Mouse (Mus musculus) kidney, adult 8-10 months (tissue): ENCODE results near the gene Pxn.

Experiments used
- DNase-seq, 2 experiments: peaks; one replicate each; pipeline ENCODE4 v3.0.0; 2022

The Pxn gene

DNA sequence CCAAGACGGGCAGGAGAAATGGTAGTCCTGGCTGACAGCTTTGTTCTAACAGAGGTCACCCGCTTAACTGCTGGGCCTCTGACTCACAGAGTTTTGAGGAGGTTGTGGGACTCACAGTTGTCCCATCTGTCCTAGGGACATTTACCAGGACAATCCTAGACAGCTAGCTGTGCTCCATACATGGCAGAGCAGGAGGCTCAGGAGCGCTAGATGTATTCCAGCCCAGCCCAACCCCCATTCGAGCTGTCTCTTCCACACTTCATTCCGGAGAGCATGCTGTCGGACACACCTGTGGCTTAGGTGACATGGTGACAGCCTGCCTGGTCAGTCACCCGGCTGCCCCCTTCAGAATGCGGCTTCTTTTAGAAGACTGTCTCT, 22.9 kb downstream of the Pxn start:
- DNase-seq: no peak

DNA sequence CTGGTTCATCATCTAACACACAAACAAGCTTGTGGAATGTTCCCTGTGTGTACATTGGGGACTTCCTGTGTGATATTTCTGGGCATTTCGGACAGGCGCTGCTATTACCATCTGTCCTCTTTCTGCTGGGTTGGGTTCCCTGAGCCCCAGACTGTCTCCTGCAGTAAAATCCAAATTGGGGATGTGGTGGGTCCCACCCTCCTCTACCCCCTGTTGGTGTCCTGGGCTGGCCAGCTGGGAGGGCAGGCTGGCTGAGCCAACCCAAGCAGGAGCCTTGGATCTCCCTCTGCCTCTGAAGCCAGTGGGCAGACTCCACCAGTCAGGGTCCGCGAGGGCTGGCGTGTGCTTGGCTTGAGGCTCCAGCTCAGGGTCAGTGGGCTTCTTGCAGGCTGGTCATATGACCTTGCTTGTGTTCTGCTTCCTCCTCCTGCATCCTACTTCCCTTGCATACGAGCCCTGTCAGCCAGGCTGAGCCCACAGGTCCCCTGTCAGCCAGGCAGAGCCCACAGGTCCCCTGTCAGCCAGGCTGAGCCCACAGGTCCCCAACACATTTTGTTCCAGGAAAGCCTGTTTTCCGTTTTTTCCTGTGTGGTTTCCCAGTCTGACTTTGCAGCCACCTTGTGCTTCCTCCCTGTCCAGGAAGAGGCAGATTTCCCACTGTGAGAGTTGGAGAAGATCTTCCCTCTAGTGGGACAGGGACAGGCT, 23.4 kb downstream of the Pxn start:
- no peak for DNase-seq

DNA sequence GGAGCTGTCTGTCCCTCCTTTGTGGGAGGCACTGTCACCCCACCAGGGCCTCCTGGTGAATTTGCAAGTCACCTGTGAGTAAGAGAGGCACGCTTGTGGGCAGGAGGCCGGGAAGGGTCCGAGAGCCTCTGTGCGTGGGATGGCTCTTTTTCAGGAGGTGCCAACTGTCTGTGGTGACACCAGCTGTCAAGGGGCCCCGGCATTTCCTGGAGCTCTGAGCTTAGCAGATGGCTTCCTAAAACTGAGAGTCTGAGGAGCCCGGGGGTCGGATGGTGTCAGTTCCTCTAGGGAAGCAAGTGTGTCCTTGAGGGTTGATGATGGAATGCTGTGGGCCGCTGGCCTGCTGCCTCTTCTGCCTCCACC, 24.0 kb downstream of the Pxn start:
- peak in 1 of 2 experiments; percentile 48 for DNase-seq

DNA sequence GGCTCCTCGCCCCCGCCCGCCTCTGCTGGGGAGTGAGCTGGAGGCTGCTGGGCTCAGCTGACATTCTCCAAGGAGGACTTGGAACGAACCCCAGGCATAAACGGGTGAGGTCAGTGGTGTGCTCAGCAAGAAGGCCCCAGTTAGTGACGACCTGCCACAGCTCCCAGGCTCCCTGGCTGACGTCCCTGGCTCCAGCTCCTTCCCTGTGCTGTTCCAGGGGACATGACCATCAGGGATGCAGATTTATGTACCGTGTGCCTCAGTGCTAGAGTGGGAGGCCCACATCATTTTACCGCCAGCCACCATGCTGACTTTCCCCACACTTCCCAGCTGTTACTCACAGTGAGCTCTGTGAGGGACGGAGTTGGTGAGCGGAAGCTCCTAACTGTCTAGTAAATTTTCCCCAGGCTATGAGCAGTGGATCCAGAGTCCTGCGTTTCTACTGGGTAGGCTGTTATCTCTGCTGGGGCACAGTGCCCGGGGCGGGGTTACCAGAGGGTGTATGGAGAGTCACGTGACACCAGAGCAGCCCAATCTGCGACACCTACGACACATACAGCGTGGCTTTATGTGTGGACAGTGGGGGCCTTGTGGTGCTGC, 25.3 kb downstream of the Pxn start:
- peak; percentile 74 to 81 for DNase-seq

DNA sequence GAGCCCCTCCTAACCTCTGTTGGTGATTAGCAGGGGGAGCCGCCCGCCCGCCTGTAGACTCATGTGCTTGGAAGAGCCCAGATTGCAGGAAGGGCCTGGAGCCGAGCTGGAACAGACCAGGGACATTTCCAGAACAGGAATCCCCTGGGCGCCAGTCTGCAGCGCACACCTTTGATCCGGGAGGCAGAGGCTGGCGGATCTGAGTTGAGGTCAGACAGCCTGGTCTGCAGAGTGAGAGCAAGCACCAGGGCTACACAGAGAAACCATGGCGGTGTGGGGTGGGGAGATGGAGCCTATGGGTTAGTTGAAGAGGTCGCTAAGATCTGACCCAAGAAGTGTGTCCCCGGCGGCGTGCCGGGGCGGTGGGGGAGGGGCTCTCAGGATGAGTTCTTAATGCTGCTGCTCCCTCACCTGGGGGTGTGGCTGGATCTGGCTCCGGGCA, 27.8 kb downstream of the Pxn start:
- peak; percentile 59 to 65 for DNase-seq

DNA sequence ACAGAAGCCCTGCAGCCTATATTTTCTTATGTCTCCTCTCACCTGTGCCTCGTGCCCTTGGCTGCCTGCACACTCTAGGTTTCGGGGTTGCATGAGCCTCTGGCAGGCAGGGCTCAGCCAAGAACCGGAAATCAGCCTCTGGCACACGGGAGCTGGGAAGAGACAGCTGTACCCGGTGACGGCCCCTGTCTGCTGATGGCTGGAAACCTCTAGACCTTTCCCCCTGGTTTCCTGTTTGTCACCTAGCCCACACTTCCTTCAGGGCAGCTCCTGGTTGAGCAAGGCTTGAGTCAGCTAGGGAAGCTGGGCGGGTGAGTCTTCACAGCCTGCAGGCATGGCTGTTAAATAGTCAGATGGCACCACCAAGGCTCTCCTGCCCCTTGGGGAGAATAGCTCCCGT, 28.4 kb downstream of the Pxn start:
- no peak for DNase-seq

DNA sequence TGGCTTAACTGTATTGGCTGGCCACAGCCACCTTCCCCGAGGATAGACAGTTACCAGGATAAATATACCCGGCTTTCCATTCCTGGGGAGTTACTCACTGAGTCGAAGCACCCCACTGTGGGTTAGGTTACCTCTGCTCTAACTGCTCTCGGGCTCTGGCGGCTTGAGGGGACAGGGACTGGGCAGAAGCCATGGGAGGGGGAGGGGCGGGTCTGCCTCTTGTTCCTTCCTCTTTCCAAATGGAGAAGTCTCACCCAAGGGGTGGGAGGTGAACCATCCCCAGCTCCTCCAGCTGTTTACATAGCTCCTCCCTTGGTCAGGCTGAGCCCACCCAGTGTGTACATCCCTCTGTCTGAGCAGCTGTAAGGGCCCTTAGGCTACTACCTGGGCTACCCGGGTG, 29.2 kb downstream of the Pxn start:
- DNase-seq: no peak

DNA sequence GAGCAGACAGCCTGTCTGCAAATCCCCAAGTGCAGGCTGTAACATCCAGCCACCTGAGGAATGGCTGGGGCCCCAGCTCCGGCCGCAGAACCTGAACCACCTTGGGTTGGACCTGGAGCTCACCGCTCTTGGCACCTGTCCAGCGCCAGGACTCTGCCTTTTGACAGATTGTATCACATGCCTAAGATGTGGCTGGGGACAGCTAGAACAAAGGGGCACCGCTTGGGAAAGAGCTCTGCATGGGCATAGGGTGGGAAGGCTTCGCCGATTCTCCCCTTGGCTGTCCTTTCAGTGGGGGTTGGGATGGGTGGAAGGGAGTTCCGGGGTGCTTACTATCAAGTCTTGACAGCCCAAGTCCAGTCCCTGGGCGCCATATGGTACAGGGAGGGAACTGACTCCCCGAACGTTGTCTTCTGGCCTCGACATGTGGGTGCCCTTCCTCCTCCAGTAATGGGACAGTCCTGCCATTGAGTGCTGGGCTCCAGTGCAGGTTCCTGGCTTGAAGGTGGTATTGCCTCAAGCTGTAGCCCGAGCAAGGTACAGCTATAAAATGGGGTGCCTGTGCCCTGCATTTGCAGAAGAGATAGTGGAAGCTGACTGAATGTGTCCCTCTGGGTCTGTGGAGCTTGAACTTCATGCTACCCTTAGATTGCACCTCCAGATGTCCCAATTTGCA, 31.7 kb downstream of the Pxn start:
- peak; percentile 64 to 68 for DNase-seq

DNA sequence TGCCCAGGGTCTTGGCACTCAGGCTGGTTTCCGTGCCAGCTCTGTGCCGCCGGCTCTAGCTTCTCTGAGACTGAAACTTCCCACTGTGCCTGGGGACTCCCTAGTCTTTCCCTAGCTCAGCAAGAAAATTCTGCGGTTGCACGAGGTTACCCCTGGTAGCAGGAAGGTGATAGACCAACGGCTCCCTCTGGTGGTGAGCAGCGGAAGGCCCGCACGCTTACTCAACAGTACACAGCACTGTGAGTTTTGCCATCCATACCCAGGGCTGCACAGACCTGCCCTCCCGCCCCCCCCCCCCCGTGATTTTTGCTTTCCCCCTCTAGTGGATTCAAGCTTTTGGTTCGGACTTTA, 32.2 kb downstream of the Pxn start:
- DNase-seq: peak; percentile 88 to 96

DNA sequence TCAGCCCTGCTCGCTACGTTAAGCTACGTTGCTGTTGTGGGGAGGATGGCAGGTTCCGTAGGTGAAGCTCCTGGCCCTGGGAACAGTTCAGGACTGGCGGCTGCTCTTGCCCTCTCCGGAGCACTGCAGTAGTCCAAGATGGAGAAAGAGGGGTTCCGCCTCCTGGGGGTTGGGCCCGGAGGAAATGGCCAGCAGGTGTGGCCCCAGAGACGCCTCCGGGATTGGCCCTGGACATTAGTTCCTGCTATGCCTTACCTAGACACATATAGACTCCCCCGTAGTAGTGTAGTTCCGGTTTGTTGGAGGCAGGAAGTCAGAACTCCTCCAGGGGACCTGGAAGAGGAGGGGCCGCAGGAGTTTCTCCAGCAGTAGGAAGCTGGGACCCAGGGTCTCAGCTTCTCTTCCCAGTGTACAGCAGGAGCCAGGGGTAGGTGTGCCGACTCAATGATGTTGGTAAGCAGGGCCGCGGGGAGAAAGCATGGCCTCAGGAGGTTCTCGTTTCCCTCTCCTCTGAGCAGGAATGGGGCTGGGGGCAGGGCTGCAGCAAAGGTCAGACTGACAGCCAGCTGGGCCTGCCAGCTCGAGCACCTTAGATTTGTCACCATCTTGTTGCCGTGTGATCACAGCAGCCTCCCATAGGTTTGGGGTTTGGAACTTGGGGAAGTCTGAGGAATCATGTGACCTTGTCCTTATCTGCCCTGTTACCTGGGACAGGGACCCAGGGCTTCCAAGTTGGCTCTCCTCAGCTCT, 36.3 kb downstream of the Pxn start:
- DNase-seq: no peak

DNA sequence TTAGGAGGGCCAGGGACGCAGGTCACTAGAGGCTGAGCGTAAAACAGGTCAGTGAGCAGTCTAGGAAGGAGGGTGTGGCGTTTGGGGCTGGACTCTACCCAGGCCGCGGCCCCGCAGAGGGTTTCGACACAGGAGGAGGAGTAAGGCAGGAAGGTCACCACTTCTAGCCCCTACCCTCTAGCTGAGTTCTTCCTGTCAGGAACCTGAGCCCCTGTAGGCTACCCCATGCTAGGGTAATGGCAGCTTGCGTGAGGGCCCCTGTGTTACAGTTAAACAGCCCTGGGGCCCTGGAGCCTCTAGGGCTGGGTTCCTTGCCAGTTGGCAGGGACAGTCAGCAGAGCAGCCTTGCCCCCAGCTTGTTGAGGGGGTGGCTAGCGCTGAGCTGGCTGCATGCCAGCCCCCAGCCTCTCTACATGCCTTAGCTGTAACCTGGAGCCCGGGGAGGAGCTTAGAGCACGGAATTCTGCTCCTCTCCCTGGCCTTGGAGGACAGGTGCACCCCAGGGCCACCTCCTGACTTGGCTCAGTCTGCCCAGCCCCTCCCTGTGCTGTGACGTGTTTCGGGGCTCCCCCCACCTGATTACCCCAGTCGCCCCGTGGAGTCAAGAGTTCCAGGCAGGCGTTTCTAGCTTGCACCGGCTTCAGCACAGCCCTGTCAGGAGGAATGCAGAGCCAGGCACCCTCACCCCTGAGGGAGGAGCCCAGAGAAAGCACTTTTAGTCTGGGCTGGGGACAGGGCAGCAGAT, 37.2 kb downstream of the Pxn start:
- peak; percentile 85 to 94 for DNase-seq

DNA sequence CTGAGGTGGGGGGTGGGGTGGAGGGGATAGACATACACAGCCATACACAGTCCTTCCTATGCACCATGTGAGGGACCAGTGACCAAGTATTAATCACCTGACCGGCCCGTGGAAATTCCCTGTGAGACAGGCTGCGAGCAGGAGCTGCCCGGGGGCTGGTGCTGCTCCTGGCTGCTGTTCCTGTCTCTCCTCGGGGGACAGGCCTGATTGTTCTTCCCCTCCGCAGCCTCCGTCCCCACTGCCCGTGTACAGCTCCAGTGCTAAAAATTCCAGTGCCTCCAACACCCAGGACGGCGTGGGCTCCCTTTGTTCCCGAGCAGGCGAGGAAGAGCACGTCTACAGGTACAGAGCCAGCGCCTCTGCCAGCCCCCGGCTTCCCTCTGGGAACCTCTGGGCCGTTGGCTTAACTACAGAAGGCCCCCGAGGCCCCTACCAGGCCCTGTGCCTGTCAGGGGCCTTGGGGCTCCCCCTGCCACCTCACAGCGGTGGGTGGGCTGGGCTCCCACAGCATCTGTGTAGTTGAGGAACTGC, 38.2 kb downstream of the Pxn start:
- DNase-seq: no peak

DNA sequence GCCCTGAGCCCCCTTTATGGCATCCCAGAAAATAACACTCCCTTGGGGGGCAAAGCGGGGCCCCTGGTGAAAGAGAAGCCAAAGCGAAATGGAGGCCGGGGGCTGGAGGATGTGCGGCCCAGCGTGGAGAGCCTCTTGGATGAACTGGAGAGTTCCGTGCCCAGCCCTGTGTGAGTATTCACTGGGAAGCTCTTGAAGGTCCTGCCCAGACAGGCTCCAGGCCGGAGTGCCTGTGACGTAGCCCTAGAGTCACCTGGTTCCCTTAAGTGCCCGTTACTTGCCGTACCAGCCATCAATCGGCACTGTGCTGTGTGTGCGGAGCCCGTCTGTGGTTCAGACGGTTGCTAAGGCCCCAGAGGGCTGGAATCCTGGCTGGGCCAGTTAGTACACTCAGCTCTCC, 39.2 kb downstream of the Pxn start:
- no peak for DNase-seq

DNA sequence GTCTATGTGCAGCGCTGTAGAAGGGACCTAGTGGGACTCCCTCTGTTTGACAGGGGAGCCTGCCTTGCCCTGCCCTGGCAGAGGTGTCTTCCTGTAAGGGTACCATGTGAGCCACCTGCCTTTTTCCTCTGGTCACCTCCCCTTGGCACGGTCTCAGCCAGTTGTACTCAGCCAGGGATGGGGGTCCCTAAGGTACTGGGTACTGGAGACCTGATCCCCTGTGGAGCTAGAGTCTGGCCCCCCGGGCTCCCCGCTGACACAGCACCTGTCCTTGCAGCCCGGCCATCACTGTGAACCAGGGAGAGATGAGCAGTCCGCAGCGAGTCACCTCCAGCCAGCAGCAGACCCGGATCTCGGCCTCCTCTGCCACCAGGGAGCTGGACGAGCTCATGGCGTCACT, 40.1 kb downstream of the Pxn start:
- DNase-seq: no peak

DNA sequence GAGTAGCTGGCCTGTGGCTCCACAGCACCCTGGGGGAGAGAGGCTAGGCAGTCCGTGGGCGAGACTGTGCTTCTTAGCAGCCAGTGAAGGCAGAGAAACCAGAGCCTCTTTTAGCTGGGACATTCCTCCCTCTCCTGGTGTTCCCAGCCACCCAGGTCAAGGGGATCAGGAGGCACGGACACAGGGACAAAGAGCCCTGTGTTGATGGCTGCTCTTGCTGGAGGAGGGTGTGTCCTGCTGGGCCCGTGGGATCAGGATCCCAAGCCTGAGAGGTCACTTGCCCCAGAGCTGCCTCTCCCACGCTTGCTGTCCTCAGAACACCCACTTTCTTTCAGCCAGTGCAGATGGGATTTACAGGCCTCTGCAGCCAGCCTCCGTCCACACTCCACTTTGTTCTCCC, 40.5 kb downstream of the Pxn start:
- DNase-seq: no peak

DNA sequence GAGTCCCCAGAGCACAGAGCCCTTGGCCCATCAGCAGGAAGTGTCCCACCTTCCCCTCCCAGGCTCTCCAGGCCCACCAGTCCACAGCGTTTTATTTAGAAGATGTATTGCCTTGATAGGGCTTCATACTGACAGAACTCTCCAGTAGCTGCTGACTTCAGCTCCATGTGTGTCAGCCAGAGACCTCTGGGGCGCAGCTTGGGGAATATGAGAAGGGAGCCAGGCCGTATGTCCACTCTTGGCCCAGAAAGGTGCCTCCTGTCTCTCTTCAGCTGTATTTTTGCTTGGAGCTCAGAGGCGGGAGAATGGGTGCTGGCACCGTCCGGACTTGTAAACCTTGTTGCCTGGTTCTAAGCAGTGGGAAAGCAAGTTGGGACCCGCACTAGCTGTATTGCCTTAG, 40.9 kb downstream of the Pxn start:
- no peak for DNase-seq

DNA sequence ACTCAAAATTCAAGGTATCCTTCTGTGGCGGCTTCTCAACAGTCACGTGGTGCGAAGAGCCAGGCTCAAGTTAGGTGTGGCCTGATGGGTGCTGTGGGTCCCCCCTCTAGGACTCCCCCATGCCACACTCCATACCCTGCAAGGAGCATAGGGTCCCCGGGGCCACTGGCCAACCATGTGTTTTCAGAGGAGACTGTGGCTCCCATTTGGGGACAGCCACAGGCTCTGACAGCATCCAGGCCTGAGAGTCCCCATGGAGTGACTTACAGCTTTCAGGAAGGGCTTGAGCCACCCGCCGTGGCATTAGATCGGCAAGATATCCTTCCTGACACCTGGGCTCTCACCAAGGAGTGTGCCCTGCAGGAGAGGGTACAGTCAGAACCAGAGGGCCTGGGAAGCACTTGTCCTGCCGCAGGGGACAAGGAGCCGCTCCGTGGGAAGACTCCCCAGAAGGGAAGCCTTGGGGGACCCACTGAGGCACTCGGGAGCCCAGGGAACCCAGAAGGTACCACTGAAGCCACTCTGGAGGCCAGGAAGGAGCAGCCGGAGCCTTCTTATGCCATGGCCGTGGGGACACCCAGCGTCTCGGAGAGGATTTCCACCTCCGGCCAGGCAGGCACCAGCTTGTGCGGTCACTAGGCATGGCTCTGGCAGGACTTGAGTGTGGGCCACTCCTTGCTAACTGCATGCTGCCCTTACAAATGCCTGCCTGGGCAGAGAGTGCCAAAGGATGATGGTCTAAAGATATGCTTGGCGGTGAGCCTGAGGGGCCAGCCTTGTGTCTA, 42.2 kb downstream of the Pxn start:
- DNase-seq: no peak

DNA sequence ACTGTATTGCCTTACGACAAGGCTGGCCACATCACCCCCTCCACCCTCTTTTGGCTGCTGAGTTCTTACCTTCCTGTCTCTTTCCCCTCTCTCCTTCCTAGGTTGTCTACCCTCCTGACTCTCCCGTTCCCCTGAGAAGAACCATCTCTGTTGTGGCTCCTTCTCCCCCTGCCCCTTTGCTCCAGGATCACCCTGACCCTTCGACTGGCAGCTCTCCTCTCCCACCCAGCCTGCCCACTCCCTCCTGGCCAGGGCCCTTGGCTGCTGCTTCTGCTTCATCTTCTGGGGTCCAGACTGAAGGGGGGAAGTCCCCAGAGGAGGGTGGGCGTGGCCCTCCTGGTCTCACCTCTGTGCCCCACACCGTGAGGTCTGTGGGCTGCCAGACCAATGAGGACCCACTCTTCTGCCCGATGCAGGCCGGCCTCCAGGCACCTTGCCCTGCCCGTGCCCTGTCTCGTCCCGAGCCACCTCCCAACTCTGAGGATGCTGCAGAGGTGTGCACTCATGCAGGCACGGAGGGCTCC, 44.1 kb downstream of the Pxn start:
- DNase-seq: no peak

DNA sequence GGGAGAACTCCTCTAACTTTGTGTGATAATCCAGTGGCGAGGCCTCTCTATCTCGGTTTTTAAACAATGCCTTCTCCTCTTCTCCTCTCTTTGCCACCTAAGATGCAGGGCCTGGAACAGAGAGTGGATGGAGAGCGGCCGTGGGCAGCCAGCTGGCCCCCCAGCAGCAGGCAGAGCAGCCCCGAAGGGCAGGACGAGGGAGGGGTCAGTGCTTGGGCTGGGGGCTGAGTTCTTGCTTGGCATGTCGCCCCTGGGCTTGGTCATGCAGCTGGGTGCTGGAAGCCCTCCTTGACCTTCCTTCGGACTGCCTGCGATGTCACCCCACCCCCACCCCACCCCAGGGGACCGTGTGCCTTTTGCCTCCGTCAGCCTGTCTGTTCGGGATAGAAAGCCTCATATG, 44.9 kb downstream of the Pxn start:
- DNase-seq: no peak

DNA sequence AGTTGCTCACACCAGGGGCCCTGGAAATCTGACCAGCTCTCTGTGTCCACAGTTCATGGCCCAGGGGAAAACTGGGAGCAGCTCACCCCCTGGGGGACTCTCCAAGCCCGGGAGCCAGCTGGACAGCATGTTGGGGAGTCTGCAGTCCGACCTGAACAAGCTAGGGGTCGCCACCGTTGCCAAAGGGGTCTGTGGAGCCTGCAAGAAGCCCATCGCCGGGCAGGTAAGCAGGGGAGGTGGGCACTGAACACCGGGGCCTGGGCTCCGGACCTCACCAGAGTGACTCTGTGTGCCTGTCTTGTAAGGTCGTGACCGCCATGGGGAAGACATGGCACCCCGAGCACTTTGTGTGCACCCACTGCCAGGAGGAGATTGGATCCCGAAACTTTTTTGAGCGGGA, 45.3 kb downstream of the Pxn start:
- DNase-seq: no peak

DNA sequence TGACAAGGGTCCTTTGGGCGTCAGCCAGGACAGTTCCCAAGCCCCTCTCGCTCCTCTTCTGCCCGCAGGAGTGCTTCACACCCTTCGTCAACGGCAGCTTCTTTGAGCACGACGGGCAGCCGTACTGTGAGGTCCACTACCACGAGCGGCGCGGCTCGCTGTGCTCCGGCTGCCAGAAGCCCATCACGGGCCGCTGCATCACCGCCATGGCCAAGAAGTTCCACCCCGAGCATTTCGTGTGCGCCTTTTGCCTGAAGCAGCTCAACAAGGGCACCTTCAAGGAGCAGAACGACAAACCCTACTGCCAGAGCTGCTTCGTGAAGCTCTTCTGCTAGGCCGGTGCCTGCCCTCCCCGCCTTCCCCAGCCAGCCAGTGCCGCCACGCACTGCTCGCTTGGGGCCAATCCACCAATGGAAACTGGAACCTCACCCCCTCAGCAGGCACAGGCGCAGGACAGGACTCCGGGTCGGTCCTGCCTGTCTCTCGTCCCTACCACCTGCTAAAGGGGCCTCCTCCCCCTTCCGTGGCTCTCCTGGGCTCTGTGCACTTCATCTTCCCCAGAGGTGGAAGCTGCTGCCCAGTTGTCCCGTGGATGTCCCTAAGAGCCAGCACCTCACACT, 47.4 kb downstream of the Pxn start:
- DNase-seq: no peak
